Mouse (Mus musculus) cerebellum, postnatal 14 days (tissue): ENCODE measurements around the gene Dlec1.

ENCODE experiments used
- DNase-seq, 2 experiments: peaks; one replicate each; pipeline ENCODE4 v3.0.0; 2021; ENCODE audit warnings: mixed read lengths in 2 of 2

Gene Dlec1

DNA sequence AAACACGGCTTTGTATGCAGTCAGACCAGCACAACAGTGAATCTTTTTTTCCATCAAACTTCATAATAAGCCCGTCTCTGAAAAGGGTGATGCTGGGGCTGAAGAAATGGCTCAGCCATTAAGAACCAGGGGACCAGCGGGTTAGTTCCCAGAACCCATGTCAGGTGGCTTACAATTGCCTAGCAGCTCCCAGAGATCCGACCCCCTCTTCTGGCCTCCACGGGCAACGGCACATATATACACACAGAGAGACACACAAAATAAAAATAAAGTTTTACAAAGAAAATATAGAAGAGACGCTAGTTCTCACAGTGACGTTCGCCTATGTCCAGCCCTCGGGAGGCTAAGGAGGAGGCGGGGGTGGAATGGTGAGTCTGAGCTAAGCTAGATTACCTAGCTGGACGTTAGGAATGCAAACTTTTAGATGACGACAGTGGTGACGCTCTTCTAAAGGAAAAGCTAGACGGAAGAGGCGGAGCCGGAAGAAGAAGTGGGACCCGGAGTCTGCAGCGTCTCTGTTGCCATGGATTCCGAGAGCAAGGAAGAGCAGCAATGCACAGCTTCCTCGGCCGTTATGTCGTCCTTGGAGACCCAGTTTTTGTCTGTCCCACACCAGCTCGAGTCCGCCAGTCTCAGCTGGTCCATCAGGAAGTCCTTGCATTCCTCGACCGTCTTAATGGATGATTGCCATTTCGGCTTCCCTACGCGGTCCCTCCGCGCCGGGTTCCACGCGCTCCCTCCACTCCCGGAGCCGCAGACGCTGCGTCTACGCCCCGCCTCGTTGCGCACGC lies at the start of gene Dlec1:
Dlec1 (plus strand) TSS at position 487 of the 791 bp plus-strand sequence.
- DNase-seq = peak; percentile 56 to 67

DNA sequence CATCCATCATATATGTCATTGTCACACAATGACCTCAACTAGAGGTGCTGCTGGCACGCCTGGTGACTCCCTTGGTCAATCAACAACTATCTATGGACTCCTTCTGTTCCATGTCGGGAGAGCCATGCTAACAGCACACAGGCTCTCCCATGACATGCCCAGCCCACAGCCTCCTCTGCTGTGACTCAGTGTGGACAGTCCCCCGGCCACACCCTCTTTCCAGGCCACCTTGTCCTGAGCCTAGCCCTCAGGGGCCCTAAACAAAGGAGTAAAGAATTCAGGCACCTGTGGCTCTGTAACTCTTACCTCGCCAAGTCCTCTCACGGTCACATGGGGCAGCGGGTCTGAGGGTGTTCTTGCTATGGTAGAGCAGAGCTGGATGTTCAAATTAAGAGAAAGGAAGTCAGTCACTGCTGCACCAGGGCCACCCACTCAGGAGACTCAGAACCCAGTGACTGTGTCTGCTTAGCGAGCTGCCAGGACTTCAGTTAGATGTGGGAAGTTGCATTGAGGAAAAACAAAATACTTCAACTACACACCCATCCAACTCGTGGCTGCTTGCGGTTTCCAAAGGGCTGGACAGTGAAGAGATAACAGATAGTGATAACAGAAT lies 48.2 kb upstream of the Dlec1 start:
- DNase-seq = no peak

GRCm38 (mm10) chr9:119055336-119055735 lies 46.9 kb upstream of the Dlec1 start:
- DNase-seq = no peak

DNA sequence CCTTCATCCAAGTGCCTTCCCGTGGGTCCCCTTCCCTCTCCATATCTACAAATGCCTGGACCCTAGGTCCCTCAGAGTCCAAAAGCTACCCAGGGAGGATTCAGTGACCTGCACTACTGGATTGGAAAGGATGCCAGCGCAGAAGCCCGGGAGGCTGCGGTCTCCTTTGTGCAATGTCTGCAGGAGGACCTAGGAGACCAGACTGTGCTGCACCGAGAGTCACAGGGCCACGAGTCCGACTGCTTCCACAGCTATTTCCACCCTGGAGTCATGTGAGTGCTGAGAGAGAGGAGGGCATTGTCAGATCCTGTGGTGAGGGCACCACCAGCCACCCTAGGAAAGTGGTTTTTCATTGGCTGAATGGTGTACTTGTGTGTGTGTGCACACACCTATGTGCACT lies 44.0 kb upstream of the Dlec1 start:
- DNase-seq = no peak

DNA sequence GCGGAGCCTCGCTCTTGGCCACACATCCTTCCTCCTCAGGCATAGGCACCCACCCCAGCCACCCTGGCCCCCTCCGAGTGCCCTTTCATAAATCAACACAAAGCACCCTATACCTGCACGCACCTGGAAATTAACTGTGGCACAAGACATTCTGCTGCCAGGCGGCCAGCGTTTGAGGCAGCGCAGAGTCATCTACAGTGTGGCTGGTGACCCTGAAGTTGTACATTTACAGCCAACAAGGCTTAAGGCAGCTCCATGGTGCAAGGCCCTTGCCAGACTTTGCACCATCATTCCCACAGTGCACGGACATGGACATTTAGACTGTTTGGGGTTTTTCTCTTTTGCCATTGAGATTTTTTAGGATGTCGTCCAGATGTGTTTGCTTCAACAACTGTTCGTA lies 41.6 kb upstream of the Dlec1 start:
- DNase-seq = no peak

DNA sequence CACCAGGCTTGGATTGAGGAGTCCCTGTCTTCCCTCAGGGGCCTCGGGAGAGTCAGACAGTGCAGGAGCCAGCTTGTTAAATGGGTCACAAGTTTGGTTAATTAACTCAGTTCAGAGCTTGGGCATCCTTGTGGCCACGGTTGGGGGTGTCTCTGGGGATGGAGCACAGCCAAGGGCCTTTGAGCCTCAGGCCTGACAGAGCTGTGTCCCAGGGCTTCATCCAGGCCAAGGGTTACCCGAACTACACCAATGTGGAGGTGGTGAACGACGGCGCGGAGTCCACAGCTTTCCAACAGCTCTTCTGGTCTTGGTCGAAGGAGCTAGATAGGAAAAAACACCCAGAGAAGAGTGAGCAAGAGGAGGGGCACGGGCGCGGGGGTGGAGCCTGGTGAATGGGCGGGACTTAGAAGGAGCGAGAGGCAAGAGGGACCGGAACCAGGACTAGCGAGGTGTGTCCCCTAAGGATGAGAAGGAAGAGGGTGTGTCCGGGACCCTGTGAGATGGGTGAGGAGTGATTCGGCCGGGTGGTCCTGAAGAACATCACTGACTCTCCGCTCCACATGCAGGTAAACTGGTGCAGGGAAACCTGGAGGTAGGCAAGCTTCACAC lies 39.1 kb upstream of the Dlec1 start:
- peak in 1 of 2 experiments; percentile 32 for DNase-seq

DNA sequence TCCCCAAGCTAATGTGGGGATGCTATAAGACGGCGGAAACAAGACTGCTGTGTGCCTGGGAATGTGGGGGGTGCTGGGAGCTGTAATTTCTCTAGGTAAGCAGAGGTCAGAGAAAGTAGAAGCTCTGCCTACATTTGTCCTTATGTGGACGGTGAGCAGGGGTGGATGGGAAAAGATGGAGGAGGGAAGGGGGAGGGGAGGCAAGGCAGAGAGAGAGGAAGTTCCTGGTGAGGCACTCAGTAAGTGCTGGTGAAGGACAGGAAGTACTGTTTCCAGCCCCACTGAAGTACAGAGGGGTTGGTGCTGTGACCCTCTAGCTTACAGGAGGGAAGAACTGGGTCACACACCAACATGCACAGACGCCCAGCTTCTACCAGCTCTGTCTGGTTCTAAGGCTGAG lies 38.0 kb upstream of the Dlec1 start:
- no peak for DNase-seq

DNA sequence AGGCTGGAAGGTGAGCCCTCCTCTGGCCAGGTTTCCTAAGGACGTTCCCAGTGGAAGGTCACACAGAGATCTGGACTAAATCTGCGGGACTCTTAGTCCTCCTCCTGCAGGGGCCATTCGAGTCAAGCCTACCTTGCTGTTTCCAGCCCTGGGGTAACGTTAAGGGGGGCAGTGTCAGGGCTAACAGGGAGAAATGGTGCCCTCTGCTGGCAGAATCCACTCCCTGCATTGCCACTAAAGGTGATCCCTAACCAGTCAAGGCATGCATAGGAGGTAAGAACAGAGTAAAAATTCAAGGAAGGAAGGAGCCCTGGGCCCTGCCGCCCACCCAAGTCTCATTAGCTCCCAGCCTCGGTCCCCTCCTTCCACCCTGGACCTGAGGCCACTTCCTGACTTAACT lies 34.7 kb upstream of the Dlec1 start:
- peak; percentile 91 to 92 for DNase-seq

- no peak for DNase-seq
Observed at GRCm38 (mm10) chr9:119068266-119068665, 34.0 kb upstream of the Dlec1 start.

GRCm38 (mm10) chr9:119070173-119070825 lies 32.0 kb upstream of the Dlec1 start:
- peak in 1 of 2 experiments; percentile 59 for DNase-seq

GRCm38 (mm10) chr9:119071786-119072185 lies 30.5 kb upstream of the Dlec1 start:
- no peak for DNase-seq

GRCm38 (mm10) chr9:119073184-119073895 lies 28.9 kb upstream of the Dlec1 start:
- DNase-seq = peak; percentile 39 to 68

DNA sequence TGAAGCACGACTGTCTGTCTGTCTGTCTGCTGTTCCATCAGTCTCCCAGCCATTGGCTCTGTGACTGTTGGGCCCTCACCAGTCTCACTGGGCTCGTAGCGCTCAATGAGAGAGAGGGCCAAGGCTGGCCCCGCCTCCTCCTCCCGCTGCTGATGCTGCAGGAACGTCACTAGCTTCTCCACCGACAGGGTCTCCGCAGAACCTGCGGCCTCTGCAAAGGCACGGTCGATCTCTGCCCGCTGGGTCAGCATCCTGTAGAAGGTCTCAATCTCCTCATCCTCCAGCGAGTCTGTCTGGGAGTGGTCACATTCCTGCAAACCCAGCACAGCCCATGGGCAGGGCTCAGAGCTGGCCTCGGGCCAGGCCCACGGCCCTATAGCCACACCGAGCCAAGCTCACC lies 26.6 kb upstream of the Dlec1 start:
- no peak for DNase-seq

GRCm38 (mm10) chr9:119080040-119080675 lies 22.1 kb upstream of the Dlec1 start:
- DNase-seq = no peak

DNA sequence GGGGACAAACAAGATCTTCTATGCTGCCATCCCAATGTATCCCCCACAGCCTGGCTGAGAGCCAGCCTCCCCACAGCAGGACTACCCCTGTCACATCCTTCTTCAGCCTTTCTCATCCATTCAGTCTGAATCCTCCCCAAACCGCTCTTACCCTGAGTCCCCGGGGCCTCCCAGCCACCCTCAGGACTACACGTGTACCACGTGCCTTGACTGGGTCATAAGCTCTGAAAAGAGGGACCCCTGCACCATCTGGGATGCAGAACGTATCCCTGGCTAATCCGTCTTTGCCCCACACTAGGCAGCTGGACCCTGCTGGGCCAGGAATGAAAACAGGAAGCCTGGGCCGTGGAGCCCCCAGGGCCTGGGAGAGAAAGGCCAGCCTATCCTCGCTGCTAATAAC lies 20.2 kb upstream of the Dlec1 start:
- DNase-seq = no peak

- DNase-seq = no peak
Observed at GRCm38 (mm10) chr9:119082656-119083430, 19.4 kb upstream of the Dlec1 start.

DNA sequence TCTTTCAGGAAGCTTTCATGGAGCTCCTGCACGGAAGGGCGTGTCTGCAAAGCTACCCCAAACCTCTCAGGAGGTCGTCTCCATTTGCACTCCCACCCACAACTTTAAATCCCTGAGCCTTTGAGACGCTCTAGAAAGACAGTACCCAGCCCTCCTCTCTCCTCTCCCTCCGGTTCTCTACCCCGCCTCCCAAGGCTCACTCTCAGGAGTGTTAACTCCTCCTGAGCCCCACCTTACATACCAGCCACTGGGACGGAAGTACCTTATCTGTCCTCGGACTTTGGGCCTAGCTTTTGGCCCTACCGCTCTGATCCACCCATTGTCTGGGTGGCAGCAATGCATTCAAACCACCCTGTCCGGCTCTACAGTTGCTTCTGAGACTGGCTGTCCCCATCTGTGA lies 18.3 kb upstream of the Dlec1 start:
- no peak for DNase-seq

DNA sequence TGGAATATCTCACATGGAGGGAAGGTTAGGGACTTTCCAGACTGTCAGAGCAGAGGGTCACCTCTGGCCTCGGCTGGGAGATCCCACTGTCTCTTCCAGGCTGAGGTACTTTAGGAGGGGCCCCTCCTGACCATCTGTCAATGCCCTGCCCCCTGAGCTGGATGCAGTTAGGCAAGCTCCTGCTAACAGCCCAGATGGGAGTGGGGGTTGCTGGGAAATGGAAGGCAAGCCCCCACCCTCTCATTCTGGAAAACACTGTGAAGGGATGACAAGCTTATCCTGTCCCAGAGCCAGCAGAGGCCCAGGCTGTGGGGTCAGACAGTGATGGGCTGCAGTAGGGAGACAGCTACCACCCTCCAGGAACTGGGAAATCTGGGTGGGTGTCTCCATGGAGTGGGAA lies 15.8 kb upstream of the Dlec1 start:
- DNase-seq = peak in 1 of 2 experiments; percentile 44

GRCm38 (mm10) chr9:119087309-119087708 lies 15.0 kb upstream of the Dlec1 start:
- DNase-seq = no peak

DNA sequence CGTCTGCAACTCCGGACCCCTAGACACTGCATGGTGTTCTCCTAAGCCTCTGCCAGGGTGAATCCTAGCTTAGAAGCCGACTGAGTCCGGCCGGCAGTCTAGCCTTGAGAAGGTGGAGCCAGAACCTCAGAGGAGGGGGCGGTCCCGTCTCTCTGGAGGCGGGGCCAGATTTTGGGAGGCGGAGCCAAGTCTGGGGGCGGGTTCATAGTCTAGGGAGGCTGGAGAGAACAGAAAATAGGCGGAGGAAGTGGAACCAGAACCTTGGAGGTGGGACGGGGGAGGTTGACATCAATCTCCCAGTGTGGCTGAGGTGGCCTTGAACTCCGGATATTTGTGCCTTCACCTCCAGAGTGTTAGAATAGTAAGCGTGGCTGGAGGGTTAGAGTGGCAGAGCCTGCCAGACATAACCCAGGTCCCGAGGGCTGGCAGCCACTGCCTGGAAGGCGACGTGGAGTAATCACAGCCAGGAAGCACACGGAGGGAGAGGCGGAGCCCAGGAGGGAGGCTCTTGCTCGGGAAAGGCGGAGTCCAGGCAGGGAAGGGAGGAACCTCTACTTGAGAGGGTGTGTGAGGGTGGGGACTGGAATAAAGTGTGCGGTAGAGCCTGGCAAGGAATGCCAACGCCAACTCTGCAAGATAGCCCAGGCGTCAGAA lies 14.0 kb upstream of the Dlec1 start:
- peak; percentile 71 to 77 for DNase-seq

- no peak for DNase-seq
Observed at GRCm38 (mm10) chr9:119089437-119089836, 12.8 kb upstream of the Dlec1 start.
